Mouse (Mus musculus) embryonic stem cell, embryonic (primary cell): ENCODE data around the gene Mysm1.

Experiments used
- CTCF ChIA-PET, 4 experiments: fragments of 300-600 bp in 2 of 4; fragments of 350-600 bp in 2 of 4; sonication (Branson Sonifier 250); formaldehyde crosslinking; loops; one replicate each; lab custom pipeline; 2022; ENCODE audit warnings: inconsistent platforms in 2 of 4; lab: Charles Lee
- POLR2A ChIA-PET, 4 experiments: fragments of 300-600 bp in 2 of 4; fragments of 350-600 bp in 2 of 4; sonication (Branson Sonifier 250); formaldehyde crosslinking; loops; one replicate each; lab custom pipeline; 2022; ENCODE audit warnings: antibody characterized with exemption in 4 of 4, inconsistent platforms in 1 of 4; lab: Charles Lee

Gene Mysm1

DNA sequence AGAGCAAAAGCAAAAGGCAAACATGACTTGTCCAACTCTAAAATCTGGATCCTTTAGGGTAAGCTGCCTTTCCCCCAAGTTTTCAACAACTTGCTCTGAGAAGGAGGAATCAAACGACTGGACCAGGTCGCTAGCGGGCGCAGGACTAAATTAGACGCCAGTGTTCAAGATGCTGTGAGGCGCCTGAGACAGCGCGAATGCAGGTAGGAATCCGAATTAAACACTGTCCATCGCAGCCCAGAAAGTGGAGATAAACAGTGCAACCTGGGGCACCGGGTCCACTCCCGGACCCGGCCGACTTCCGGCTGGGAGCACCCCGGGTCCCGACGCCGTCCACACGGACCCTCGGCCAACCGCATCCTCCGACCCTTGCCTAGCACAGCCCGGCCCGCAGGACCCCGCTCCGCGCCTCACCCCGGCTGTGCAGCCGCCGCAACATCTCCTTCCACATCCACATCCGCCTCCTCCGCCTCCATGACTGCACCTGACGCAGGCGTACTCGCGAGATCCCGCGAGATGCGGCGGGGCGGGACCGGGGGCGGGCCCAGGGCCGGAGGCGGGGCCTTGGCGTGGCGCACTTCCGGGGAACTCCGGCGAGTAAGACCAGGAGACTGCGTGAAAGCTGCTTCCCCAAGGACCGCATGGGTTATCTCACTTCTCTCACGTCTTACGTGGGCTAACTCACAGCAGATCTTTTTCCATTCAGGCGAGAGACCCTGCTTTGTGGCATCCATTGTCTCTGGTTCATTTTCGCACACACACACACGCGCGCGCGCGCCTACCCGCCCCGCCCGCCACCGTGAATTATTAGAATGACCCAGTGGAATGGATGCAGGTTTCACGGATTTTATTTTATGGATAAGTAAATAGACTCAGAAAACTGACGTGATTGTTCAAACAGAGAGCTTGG is at the start of gene Mysm1:
TSS of gene Mysm1 (minus strand) at position 511 of the 910 bp plus-strand sequence.
- ChIA-PET POLR2A (interaction anchor here in 3 of 4 experiments (0.5 to 3.3 kb wide), 34 partner anchors 8 to 500 kb away, joined by 3 to 38 read pairs (median 4); partner anchors contain the start of genes Jun (in 3 of the 3), Caap1 (in 1 of the 3) and Gm10306 (in 1 of the 3)), CTCF (no interaction called here)

DNA sequence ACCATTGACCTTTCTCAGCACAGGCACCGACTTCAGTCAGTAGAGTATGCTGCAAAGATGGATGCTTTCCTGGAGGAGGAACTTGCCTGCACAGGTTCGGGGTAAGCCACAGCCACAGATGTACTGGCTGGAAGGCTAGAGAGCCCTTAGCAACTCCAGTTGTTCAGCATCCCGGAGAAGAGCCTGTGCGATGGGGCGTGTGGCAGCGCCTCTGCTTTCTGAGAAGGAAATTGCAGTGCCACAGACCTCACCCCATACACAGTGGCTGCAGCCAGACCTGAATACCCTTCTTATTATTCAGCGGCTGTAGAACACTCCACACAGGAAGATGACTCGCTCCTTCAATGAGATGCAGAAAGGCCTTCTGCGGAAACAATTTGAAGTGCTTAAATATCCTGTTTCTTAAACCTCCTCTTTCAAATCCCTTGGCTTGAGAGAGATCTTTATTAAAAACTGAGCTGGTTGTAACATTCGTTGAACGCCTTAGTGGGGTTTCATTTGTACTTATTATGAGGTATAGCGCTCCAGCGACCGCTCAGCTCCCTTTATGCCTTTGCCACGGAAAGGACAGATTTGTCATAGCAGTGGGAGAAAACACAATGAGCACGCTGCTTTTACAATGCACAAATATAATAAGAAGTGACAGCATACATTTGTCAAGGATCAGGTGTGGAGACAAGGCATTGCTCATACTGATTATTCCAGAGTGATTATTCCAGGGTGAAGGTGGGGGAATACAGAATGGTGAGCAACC is 47.1 kb upstream of the Mysm1 start:
- POLR2A ChIA-PET = interaction anchor here in 1 of 4 experiments (1.6 kb wide), 1 partner anchor 26 kb away, joined by 4 read pairs; the partner anchor contains the start of gene Jun

DNA sequence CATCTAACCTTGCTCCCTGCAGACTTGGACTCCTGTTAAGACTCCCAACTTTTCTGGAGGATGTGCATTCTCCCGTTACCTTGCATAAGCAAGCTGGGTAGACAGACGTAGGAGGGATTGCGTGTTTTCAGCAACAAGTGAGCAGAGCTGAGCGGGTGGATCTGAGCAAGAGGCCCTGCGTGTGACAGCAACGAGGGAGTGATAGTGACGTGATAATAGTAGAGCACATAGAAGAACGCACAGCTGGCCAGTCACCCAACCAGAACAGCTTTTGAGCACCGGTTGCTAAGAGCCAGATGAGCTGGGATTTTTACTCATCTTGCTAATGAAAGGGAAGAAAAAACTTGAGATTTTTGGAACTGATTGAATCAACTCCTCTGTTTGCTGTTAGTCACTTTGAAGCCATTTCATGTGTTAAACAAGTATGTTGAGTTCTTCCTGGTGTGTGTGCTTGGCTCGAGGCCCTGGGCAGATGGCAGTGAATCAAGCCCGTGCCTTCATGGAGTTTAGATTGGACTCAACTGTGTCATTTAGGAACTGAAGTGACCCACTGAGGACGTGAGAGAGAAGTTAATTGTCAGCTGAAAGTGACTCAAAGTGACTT is 44.6 kb upstream of the Mysm1 start:
- CTCF ChIA-PET = interaction anchor here in 1 of 4 experiments (0.5 to 0.8 kb wide), 2 partner anchors 16 to 31 kb away, joined by 3 to 5 read pairs; no protein-coding TSS in a partner anchor

More for the DNA sequence above, 47.1 kb upstream of the Mysm1 start:
- CTCF ChIA-PET = no interaction called here

DNA sequence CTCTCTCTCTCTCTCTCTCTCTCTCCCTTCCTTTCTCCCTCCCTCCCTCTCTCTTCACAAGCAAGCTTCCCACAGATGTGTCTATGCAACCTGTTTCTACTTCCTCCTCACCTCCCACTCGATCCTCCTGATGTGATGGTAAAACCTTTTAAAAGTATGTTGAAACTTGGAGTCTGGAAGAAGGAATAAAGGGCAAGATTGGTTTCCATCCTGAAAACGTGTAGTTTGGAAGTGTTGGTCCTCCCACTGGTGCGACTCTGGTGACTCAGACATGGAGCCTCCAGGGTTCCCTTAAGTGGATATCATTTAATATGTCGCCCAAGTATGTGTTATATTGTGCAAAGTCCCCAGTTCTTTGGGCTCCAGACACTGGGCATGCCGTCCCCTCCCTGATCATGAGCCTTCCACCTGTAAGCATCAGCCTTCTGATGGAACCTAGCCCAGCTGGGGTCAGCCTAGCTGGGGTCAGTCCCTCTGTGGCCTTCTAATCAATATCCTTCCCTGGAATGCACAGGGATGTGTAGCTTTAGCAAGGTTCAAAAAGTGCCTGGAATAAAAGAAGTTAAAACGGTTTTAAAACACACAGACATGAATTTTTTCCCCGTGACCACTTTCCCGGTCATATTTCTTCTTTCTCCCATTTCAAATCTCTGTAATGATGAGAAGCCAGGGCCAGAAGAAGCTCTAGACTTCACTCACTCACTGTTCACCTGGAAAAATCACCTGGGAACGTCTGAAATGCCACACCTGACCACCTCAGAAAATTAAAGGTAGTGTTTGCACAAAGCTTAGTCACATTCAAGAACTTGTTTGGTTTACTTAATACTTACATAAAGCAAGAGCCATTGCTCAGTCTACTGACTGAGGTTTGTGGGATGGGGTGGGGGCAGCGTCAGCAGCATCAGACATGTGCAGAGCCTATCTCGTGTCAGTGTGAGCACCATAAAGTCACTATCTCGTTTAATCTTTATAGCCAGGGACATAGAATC is 43.0 kb upstream of the Mysm1 start:
- ChIA-PET POLR2A (interaction anchor here in 1 of 4 experiments (0.7 to 1.8 kb wide), 4 partner anchors 30 to 663 kb away, joined by 3 to 7 read pairs (median 3); partner anchors contain the start of gene Jun), CTCF (no interaction called here)

More for the DNA sequence above, 44.6 kb upstream of the Mysm1 start:
- POLR2A ChIA-PET = interaction anchor here in 1 of 4 experiments (1.2 to 1.8 kb wide), 3 partner anchors 29 to 446 kb away, joined by 3 to 7 read pairs (median 4); partner anchors contain the start of gene Jun

DNA sequence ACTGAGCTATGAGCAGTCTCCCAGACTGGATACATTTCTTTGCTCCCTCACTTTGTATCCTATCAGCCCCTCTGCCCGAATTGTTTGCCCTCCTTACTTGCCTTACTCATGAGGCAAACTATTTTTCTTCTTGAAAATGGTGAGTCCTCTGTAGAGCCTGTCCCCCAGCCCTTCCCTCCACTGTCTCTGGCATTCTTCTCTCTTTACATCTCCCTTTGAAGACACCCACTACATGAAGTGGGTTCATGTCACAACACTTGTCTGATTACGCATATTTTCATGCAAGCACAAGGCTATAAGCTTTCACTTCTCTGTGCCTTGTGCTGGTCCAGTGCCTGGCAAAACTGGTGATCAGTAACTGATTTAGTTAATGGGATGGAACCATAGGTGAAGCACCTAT is 41.3 kb upstream of the Mysm1 start:
- POLR2A ChIA-PET = no interaction called here
- CTCF ChIA-PET = no interaction called here

DNA sequence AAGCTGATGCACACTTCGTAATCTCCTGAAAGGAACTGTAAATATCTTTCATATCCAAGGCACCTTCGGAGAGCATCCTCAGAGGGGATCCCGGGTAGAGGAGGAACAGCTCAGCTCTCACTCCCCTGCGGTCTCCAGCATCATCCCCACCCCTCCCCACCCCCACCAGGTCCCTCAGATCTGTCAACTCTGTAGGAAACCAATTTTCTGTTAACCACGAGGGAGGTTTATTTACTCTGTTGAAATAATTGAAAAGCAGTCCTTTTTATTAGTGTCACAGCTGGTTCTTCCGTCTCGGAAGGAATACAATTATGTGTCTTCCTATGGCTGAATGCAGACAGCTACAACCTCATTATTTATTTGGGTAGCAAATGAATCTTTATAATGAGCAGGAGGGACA is 39.3 kb upstream of the Mysm1 start:
- ChIA-PET CTCF (interaction anchor here in 1 of 4 experiments (0.6 kb wide), 1 partner anchor 1058 kb away, joined by 3 read pairs; no protein-coding TSS in a partner anchor), POLR2A (interaction anchor here in 2 of 4 experiments (0.6 to 2.1 kb wide), 3 partner anchors 34 to 372 kb away, joined by 3 to 6 read pairs (median 6); partner anchors contain the start of gene Jun (in 2 of the 2))

DNA sequence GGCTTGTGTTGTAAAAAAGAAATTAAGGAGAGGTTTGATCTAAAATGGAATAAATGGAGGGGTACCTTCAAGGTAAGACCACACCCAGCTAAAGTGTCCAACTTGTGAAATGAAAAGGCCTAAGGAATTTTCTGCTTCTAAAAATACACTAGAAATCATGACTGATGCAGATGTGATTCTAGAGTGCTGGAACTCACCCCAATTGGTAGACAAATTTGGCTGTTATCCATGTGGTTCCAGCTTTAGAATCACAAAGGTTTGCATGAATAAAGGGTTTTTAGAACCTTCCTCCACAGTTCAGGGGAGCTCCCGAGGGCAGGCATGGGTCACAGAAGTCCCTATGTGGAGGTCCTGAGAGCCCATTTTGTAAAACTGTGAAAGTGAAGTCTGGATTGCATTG is 33.8 kb upstream of the Mysm1 start:
- ChIA-PET CTCF (interaction anchor here in 1 of 4 experiments (0.6 kb wide), 1 partner anchor 299 kb away, joined by 5 read pairs; no protein-coding TSS in a partner anchor), POLR2A (interaction anchor here in 1 of 4 experiments (2.1 kb wide), 1 partner anchor 39 kb away, joined by 8 read pairs; the partner anchor contains the start of gene Jun)

DNA sequence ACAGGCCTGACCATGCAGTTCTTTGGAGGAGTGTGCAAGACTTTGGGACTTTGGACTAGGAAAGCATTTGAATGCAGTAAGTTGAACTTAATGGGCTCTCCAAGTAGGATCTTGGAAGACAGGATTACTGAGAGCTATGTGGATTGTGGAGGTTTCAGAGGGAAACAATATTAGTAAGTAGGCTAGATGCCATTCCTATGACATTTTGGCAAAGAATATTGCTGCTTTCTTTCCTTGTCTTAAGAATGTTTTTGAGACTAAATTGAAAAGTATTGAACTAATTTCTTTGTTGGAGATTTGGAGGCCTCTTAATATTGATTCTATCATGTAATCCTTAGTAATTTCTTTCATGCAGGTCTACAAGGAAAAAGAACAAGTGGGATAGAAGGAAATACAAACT is 33.4 kb upstream of the Mysm1 start:
- CTCF ChIA-PET = no interaction called here
- POLR2A ChIA-PET = interaction anchor here in 2 of 4 experiments (1.1 to 2.1 kb wide), 2 partner anchors 33 to 40 kb away, joined by 3 to 8 read pairs; partner anchors contain the start of gene Jun (in 1 of the 2)

DNA sequence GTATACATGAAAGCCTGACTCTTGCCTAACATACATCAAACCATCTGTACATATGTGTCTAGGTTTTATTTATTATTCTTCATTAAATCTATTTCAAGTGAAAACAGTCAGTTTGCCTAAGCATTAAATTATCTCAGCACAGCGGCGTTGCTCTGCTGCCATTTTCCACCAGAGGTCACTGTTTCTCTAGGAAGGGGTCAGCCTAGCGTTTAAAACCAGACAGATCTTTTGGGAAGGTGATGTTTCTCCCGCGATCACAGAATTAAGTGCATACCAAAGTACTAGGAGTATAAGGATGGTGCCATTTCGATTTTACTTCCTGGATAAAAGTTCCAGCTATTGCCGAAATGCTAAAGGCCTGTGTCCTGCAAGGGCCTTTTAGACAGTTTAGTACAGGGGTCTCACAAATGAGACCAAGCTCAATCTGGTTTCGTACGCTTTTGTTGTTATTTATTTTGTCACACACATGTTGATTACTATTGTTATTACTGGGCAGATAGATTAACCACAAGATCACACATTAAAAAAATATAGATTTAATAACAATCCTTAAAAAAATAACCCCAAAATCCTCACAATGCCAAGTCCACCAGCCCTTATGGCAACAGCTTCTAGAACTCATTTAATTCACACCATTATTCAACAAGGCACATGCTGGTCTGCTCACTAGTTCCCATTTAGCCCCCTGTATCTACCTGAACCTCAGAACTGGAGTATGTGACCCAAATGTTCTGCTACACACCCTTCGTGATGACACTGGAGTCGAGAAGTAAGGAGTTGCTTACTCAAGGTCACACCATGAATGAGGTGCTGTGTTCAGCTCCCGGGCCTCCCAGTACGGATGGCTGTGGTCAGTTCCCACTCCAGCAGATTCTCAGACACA is 29.5 kb upstream of the Mysm1 start:
- POLR2A ChIA-PET = interaction anchor here in 1 of 4 experiments (1.0 kb wide), 1 partner anchor 44 kb away, joined by 4 read pairs; the partner anchor contains the start of gene Jun
- CTCF ChIA-PET = interaction anchor here in 3 of 4 experiments (0.5 to 1.0 kb wide), 4 partner anchors 8 to 916 kb away, joined by 3 to 10 read pairs (median 3); no protein-coding TSS in a partner anchor

DNA sequence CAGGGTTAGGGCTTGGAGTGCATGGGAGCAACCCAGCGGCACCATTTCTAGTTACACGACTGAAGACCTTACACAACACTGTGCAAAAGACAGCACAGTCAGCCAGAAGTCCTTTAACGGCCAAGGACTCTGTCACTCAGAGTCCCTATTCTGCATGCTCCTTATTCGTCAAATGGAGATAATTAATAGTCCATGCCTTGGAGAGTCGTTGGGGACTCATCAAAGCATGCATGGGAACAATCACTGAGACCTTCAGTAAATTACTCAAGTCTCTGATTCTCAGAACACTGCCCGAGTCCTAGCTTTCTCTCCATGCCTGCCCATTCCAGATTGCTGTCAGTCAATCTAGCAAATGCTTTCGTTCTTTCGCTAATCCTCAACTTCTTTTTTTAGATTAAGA is 28.9 kb upstream of the Mysm1 start:
- CTCF ChIA-PET = interaction anchor here in 2 of 4 experiments (0.5 to 1.0 kb wide), 2 partner anchors 15 to 242 kb away, joined by 3 to 4 read pairs; no protein-coding TSS in a partner anchor
- POLR2A ChIA-PET = interaction anchor here in 1 of 4 experiments (1.0 kb wide), 1 partner anchor 44 kb away, joined by 4 read pairs; the partner anchor contains the start of gene Jun

DNA sequence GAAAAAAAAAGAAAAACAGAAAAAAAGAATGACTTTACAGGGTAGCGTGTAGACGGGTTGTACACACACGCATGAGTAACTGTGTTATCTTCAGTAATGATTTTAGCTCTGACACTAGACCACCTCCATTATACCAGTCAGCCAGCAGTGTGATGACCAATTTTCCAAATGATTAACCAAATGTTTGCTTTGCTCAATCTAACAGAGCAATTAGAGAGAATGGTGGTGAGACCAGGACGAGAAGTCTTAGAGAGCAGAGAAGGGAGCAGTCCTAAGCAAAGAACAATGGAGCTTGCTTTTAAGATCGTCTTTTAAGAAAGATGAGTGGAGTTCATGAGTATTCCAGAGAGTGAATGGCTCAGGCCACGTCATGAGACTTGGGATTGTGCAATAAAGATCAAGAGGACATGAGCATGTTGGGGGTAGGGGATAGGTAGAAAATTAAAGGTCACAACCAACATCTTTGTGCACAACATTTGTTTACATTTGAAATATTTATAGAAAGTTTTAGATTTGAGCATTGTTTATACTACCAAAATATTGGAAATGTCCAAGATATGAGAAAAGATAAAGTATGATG is 26.4 kb upstream of the Mysm1 start:
- CTCF ChIA-PET = no interaction called here
- POLR2A ChIA-PET = interaction anchor here in 1 of 4 experiments (0.7 to 1.6 kb wide), 2 partner anchors 9 to 46 kb away, joined by 4 to 5 read pairs; partner anchors contain the start of gene Jun

DNA sequence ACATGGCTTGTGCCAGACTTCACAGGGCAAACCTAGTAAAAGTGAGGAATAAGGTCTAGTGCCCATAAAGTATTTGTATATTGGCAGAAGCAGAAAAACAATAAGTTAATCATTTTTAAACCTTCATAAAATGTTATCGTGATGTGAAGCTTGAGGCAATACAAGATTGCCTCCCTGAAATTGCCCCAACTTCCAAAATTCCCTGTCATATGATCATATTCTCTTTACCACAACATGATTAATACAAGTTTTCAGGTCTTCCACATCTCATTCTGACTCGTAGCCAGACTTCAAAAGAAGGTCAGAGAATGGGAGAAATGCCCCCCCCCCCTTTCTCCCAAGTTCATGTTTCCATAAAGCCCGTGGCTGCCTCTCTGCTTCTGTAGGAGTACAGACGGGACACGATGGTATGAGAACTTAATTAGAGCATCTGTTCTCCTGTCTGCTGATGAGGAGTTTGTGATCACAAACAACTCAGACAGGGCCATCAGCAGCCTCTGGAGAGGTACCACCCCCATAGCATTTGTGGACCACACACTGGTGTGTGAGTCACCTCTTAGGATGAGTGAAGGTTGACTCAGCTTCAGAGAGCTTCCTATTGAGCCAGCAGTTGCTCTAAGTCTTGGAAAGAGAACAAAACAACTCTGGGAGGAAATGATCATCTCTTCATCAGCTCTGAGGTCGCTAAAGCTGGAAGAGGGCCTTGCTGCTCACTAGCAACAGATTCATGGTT is 22.3 kb upstream of the Mysm1 start:
- CTCF ChIA-PET = no interaction called here

DNA sequence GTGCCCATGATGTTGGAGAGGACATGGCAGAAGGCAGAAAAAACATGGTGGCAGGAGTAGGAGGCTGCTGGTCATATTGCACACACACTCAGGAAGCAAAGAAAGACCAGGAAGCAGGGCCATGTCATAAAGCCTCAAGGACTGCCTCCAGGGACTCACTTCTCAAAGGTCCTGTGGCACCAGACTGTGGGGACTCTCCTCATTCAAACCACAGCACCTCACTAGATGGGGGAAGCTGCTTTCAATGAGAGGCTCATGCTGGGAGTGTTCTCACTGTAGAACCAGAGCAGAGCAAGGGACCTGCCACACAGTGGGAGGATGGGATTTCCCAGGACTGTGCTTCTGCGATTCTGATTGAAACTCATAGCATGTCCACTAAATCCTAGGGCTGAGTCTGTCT is 21.2 kb upstream of the Mysm1 start:
- POLR2A ChIA-PET = interaction anchor here in 2 of 4 experiments (0.8 to 1.8 kb wide), 3 partner anchors 21 to 52 kb away, joined by 3 to 8 read pairs (median 3); partner anchors contain the start of gene Jun (in 2 of the 2)

More for the DNA sequence above, 22.3 kb upstream of the Mysm1 start:
- POLR2A ChIA-PET = no interaction called here

DNA sequence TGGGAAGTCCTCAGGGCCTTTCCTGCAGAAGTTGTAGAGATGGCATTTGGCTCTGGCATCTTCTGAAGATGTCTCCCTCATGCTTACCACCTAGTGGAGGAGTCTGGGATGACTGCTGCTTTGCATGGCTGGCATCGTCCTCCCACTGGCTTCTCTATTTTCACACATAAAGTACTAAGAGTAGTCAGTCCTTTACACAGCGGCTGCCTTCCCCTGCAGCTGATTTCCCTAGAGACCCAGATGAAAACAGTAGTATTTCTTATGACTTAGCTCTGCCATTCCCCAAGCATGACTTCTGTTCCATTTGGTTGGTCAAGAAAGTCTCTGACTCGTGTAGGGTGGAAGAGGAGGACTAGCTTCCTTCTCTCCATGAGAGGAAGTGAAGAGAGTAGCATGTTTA is 20.3 kb upstream of the Mysm1 start:
- CTCF ChIA-PET = interaction anchor here in 1 of 4 experiments (0.7 kb wide), 1 partner anchor 841 kb away, joined by 3 read pairs; no protein-coding TSS in a partner anchor
- POLR2A ChIA-PET = interaction anchor here in 2 of 4 experiments (0.8 to 1.8 kb wide), 3 partner anchors 20 to 53 kb away, joined by 3 to 8 read pairs (median 3); partner anchors contain the start of gene Jun (in 2 of the 2)

More for the DNA sequence above, 21.2 kb upstream of the Mysm1 start:
- CTCF ChIA-PET = interaction anchor here in 1 of 4 experiments (0.7 kb wide), 1 partner anchor 840 kb away, joined by 3 read pairs; no protein-coding TSS in a partner anchor
